Mouse (Mus musculus) spleen, embryonic (tissue): ENCODE data around the gene Nat8f7.
"Not testable (repeated sequence)": the region's sequence is repeated elsewhere in the genome, so short reads cannot be mapped to it uniquely, and the experiment has no call there.

Experiments used
- CTCF ChIA-PET: fragments of 350-600 bp; sonication (Branson Sonifier 250); formaldehyde crosslinking; loops from one replicate; lab custom pipeline; 2022; lab: Charles Lee

The Nat8f7 gene

DNA sequence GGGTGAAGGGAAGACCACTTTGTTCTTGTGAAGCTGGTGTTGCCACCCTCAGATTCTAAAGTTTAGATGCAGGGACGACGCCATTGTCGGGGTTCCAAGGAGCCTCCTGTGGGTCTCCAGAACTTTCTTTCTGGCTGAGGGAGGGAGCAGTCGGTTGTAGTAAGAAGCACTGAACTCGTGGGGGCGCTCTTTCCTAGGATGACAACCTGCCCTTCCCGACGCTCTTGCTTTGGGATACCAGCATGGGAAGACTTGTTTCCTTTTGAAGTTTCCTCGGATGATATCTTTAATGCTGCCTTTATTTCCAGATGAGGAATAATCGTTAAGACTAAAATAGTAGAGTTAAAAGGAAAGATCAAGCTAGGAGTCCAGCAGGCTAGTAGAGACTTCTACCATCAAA lies at the start of gene Nat8f7:
Gene Nat8f7 (minus strand): TSS at position 101 of the 400 bp plus-strand sequence.
- CTCF ChIA-PET: not testable (repeated sequence)

- CTCF ChIA-PET: not testable (repeated sequence)
Measured at GRCm38 (mm10) chr6:85762678-85763077, 49.7 kb upstream of the Nat8f7 start.

DNA sequence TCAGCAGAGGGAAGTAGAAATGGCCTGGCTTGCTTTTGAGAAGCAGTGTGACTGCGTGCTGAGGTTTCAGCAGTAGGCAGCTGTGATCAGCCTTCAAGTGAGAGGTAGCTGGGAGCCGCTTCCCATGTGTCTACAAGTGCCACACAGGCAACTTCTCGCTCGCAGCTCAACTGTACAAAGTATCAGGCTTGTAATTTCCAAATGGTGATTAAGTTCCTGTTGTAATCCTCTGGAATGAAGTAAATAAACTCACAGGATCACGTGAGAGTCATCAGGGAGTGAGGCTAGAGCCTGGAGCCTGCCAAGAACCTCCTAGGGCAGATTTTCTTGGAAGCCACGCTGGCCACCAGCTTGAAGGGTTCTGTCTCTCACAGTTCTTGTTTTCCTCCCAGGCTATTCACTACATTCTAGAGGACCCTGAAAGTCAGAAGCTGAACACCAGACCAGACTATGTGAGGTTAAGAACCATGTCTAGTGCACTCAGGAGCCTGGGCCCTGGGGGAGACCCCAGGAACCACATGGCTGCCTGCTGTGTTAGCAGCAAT lies 42.8 kb upstream of the Nat8f7 start:
- CTCF ChIA-PET: not testable (repeated sequence)

GRCm38 (mm10) chr6:85709607-85710006 lies 3.4 kb downstream of the Nat8f7 start:
- CTCF ChIA-PET: not testable (repeated sequence)

- CTCF ChIA-PET: not testable (repeated sequence)
Measured at GRCm38 (mm10) chr6:85709206-85709605, 3.8 kb downstream of the Nat8f7 start.

DNA sequence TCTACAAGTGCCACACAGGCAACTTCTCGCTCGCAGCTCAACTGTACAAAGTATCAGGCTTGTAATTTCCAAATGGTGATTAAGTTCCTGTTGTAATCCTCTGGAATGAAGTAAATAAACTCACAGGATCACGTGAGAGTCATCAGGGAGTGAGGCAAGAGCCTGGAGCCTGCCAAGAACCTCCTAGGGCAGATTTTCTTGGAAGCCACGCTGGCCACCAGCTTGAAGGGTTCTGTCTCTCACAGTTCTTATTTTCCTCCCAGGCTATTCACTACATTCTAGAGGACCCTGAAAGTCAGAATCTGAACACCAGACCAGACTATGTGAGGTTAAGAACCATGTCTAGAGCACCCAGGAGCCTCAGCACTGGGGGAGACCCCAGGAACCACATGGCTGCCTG lies 11.1 kb downstream of the Nat8f7 start:
- CTCF ChIA-PET: not testable (repeated sequence)
